Mouse (Mus musculus): ENCODE measurements at regions not wholly inside any gene's neighbourhood (a gene's known extent, or its start where the extent isn't known, plus 50 kb on each side); places are given as distances from the start of the nearest gene placed in this dataset.

GRCm38 (mm10) chr13:25666022-25666421 is 395.7 kb upstream of the Nrsn1 start:
- no peak overlapping the region for H3K9ac ChIP-seq (ENCODE audit: insufficient read depth, low read depth, low read length, poor library complexity, severe bottlenecking)
- no peak overlapping the region for H3K27ac ChIP-seq (ENCODE audit: insufficient read depth, low read depth, low read length, poor library complexity, severe bottlenecking)
- in situ Hi-C loops (cut with MboI; ENCODE audit: low sequenced_read_pairs in 2 of 2, unreplicated experiment in 2 of 2): no loop called here
- no peaks in the 10 kb centered on the region for H3K36me3 ChIP-seq (ENCODE audit: control insufficient read depth, insufficient read depth, low read length, poor library complexity, severe bottlenecking)
- no peak for DNase-seq (ENCODE audit: low read depth, low spot score)
- no peaks in the 10 kb centered on the region for H3K4me1 ChIP-seq (ENCODE audit: control insufficient read depth in 2 of 2, insufficient read depth in 2 of 2, low read length in 2 of 2, poor library complexity in 1 of 2)
- TF ChIP-seq HCFC1 (IDR thresholded peaks at IDR 0.05; ENCODE audit: borderline replicate concordance, insufficient read depth, low read length) (no peak), ZC3H11A (IDR thresholded peaks at IDR 0.05; ENCODE audit: borderline replicate concordance, low read depth, low read length) (no peak), ZNF384 (IDR thresholded peaks at IDR 0.05; ENCODE audit: low read depth, low read length) (no peak), MAFK (IDR thresholded peaks at IDR 0.05; ENCODE audit: insufficient read depth, low read depth, low read length) (no peak), CHD2 (IDR thresholded peaks at IDR 0.05; ENCODE audit: low read depth, low read length) (no peak)
- no peak overlapping the region for H3K4me3 ChIP-seq (ENCODE audit: insufficient read depth in 1 of 2, low read depth in 1 of 2, low read length in 2 of 2, poor library complexity in 1 of 2, severe bottlenecking in 1 of 2)
- H3K9me3 ChIP-seq (ENCODE audit: control insufficient read depth, insufficient read depth, low read depth, low read length): no peaks in the 10 kb centered on the region

DNA sequence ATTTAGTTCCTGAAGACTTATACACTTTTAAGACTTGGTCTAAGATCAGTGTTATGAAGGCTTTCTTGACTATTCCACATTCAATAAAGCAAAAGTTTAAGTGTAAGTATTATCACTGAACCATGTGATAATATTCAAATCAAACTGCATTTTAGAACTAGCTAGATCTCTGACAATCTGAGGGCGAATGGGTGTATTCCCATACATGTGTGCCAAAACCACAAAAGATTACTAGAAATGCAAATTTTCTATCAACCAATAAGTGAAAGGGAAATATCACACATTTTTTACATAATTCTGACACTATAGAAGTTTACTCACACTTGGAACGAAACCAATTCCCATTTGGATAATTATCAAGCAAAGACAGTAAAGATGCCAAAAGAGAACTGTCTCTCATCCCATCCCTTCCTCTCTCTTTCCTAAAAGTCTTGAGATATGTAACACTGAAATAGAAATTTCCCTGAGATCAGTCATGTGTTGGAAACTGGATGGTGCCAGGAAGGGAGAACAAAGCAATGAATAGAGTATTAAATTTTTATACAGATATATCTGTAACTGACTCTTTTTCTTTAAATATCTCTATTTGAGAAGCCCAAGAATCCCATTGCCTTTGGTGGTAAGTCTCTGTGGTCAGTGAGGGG is 394.8 kb upstream of the Nrsn1 start:
- H3K36me3 ChIP-seq (ENCODE audit: control insufficient read depth, insufficient read depth, low read length, poor library complexity, severe bottlenecking): no peaks in the 10 kb centered on the region
- no peak overlapping the region for H3K9ac ChIP-seq (ENCODE audit: insufficient read depth, low read depth, low read length, poor library complexity, severe bottlenecking)
- H3K4me3 ChIP-seq (ENCODE audit: insufficient read depth in 1 of 2, low read depth in 1 of 2, low read length in 2 of 2, poor library complexity in 1 of 2, severe bottlenecking in 1 of 2): no peak overlapping the region
- H3K4me1 ChIP-seq (ENCODE audit: control insufficient read depth in 2 of 2, insufficient read depth in 2 of 2, low read length in 2 of 2, poor library complexity in 1 of 2): no peaks in the 10 kb centered on the region
- in situ Hi-C loops (cut with MboI; ENCODE audit: low sequenced_read_pairs in 2 of 2, unreplicated experiment in 2 of 2): no loop called here
- TF ChIP-seq CHD2 (IDR thresholded peaks at IDR 0.05; ENCODE audit: low read depth, low read length): no peak
- H3K9me3 ChIP-seq (ENCODE audit: control insufficient read depth, insufficient read depth, low read depth, low read length): no peaks in the 10 kb centered on the region
- H3K27ac ChIP-seq (ENCODE audit: insufficient read depth, low read depth, low read length, poor library complexity, severe bottlenecking): no peak overlapping the region
- DNase-seq (ENCODE audit: low read depth, low spot score): no peak

- no peak overlapping the region for H3K27ac ChIP-seq (ENCODE audit: insufficient read depth, low read depth, low read length, poor library complexity, severe bottlenecking)
- H3K9me3 ChIP-seq (ENCODE audit: control insufficient read depth, insufficient read depth, low read depth, low read length): no peaks in the 10 kb centered on the region
- no peak overlapping the region for H3K4me3 ChIP-seq (ENCODE audit: insufficient read depth in 1 of 2, low read depth in 1 of 2, low read length in 2 of 2, poor library complexity in 1 of 2, severe bottlenecking in 1 of 2)
- H3K9ac ChIP-seq (ENCODE audit: insufficient read depth, low read depth, low read length, poor library complexity, severe bottlenecking): no peak overlapping the region
- no peaks in the 10 kb centered on the region for H3K4me1 ChIP-seq (ENCODE audit: control insufficient read depth in 2 of 2, insufficient read depth in 2 of 2, low read length in 2 of 2, poor library complexity in 1 of 2)
- in situ Hi-C loops (cut with MboI; ENCODE audit: low sequenced_read_pairs in 2 of 2, unreplicated experiment in 2 of 2): no loop called here
- TF ChIP-seq MAFK (IDR thresholded peaks at IDR 0.05; ENCODE audit: insufficient read depth, low read depth, low read length) (no peak), ZC3H11A (IDR thresholded peaks at IDR 0.05; ENCODE audit: borderline replicate concordance, low read depth, low read length) (no peak), CHD2 (IDR thresholded peaks at IDR 0.05; ENCODE audit: low read depth, low read length) (no peak), HCFC1 (IDR thresholded peaks at IDR 0.05; ENCODE audit: borderline replicate concordance, insufficient read depth, low read length) (no peak), ZNF384 (IDR thresholded peaks at IDR 0.05; ENCODE audit: low read depth, low read length) (no peak)
- DNase-seq (ENCODE audit: low read depth, low spot score): no peak
- H3K36me3 ChIP-seq (ENCODE audit: control insufficient read depth, insufficient read depth, low read length, poor library complexity, severe bottlenecking): no peaks in the 10 kb centered on the region
These were observed 378.1 kb upstream of the Nrsn1 start for GRCm38 (mm10) chr13:25648430-25648786.

GRCm38 (mm10) chr13:25647711-25648429 is 377.6 kb upstream of the Nrsn1 start:
- in situ Hi-C loops (cut with MboI; ENCODE audit: low sequenced_read_pairs in 2 of 2, unreplicated experiment in 2 of 2): no loop called here
- Histone ChIP-seq H3K9ac (ENCODE audit: insufficient read depth, low read depth, low read length, poor library complexity, severe bottlenecking) (no peak overlapping the region), H3K9me3 (ENCODE audit: control insufficient read depth, insufficient read depth, low read depth, low read length) (no peaks in the 10 kb centered on the region), H3K36me3 (ENCODE audit: control insufficient read depth, insufficient read depth, low read length, poor library complexity, severe bottlenecking) (no peaks in the 10 kb centered on the region), H3K4me3 (ENCODE audit: insufficient read depth in 1 of 2, low read depth in 1 of 2, low read length in 2 of 2, poor library complexity in 1 of 2, severe bottlenecking in 1 of 2) (no peak overlapping the region), H3K27ac (ENCODE audit: insufficient read depth, low read depth, low read length, poor library complexity, severe bottlenecking) (no peak overlapping the region), H3K4me1 (ENCODE audit: control insufficient read depth in 2 of 2, insufficient read depth in 2 of 2, low read length in 2 of 2, poor library complexity in 1 of 2) (no peaks in the 10 kb centered on the region)
- no peak for DNase-seq (ENCODE audit: low read depth, low spot score)
- TF ChIP-seq MAFK (IDR thresholded peaks at IDR 0.05; ENCODE audit: insufficient read depth, low read depth, low read length) (no peak), CHD2 (IDR thresholded peaks at IDR 0.05; ENCODE audit: low read depth, low read length) (no peak), ZC3H11A (IDR thresholded peaks at IDR 0.05; ENCODE audit: borderline replicate concordance, low read depth, low read length) (no peak), ZNF384 (IDR thresholded peaks at IDR 0.05; ENCODE audit: low read depth, low read length) (no peak), HCFC1 (IDR thresholded peaks at IDR 0.05; ENCODE audit: borderline replicate concordance, insufficient read depth, low read length) (no peak)
